Mouse (Mus musculus): ENCODE measurements around the gene Nell1.

- no peak for TF ChIP-seq CTCF (IDR thresholded peaks at IDR 0.05; ENCODE audit: insufficient read depth, low read length)
- TF ChIP-seq POLR2A (IDR thresholded peaks at IDR 0.05; ENCODE audit: borderline replicate concordance, extremely low read depth, low read depth, low read length) = no peak
Measured at GRCm38 (mm10) chr7:49942023-49942422, 32.6 kb upstream of the Nell1 start.

Data from lung, adult 2 months (tissue).